Mouse (Mus musculus): Measurements from ENCODE around the gene Slc39a2.

- TF ChIP-seq E2F4 (IDR thresholded peaks at IDR 0.05; ENCODE audit: insufficient read depth): no peak
- TF ChIP-seq TCF12 (IDR thresholded peaks at IDR 0.05; ENCODE audit: insufficient read depth, poor library complexity, severe bottlenecking): no peak
- TF ChIP-seq POLR2AphosphoS2 (IDR thresholded peaks at IDR 0.05; ENCODE audit: insufficient read length, low read depth): no peak
Observed at GRCm38 (mm10) chr14:51902806-51903710, 10.4 kb downstream of the Slc39a2 start.
